Mouse (Mus musculus) embryonic facial prominence, embryonic 10.5 days (tissue): ENCODE data around the gene Mtx3. TPM values are rescaled to one million over a fixed set of nuclear protein-coding genes. Genes with fewer than 3 reads are reported as not detected.

Experiments
- DNase-seq: peaks from one replicate; pipeline ENCODE4 v3.0.0-alpha.2; 2017; ENCODE audit warnings: low spot score
- H3K27ac ChIP-seq: fragments of 300-500 bp; sonication (generic); replicated peaks from 2 replicates; pipeline ENCODE4 v1.5.1; 2016; ENCODE audit warnings: mild to moderate bottlenecking
- H3K27me3 ChIP-seq: fragments of 300-500 bp; sonication (generic); replicated peaks from 2 replicates; pipeline ENCODE4 v1.6.1; 2016; ENCODE audit warnings: low read depth, mild to moderate bottlenecking; ENCODE audit not compliant: poor library complexity, severe bottlenecking
- H3K36me3 ChIP-seq: fragments of 300-500 bp; sonication (generic); replicated peaks from 2 replicates; pipeline ENCODE4 v1.6.1; 2016; ENCODE audit warnings: mild to moderate bottlenecking, moderate library complexity
- H3K4me1 ChIP-seq: fragments of 300-500 bp; sonication (generic); 2 replicates; pipeline ENCODE4 v1.6.1; 2016
- H3K4me3 ChIP-seq: fragments of 300-500 bp; sonication (generic); 2 replicates; pipeline ENCODE4 v1.5.1; 2016; ENCODE audit warnings: mild to moderate bottlenecking, moderate library complexity
- H3K9me3 ChIP-seq: fragments of 300-500 bp; sonication (generic); 2 replicates; pipeline ENCODE4 v1.6.1; 2016; ENCODE audit warnings: mild to moderate bottlenecking
- whole genome bisulfite sequencing: fragments of 180-500 bp; shearing (Covaris S2); methylation state at CpG from one replicate; pipeline ENCODE4 v1.1.7; 2016; 5-methylcytosine and 5-hydroxymethylcytosine counted together
- polyA plus RNA-seq: library from polyadenylated mRNA; unstranded; fragments of >200 nt; fragmentation: Nextera tagmentation; extraction: Ambion mirVana; gene quantifications from 2 replicates; pipeline ENCODE4 v1.2.1, GENCODE M21; 2016

Gene Mtx3
- polyA plus RNA-seq, 1 experiment from 2014 or later = 3.8 TPM

DNA sequence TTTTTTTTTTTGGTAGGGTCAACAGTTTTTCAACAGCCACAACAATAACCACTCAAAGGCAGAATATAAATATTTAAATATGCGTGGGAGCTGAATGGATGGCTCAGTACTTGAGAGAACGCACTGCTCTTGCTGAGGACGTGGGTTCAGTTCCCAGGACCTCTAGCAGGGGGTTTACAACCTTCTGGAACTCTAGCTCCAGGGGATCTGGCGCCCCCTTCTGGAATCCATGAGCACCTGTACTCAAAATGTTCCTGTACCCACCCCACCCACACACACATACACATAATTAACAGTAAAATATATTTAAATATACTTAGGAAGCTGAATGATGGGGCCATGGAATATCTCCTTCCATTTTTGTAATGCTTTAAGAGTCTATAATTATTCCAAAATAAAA lies 11.3 kb downstream of the Mtx3 start:
- Histone ChIP-seq H3K4me1 (no peaks in the 10 kb centered on the region), H3K36me3 (peaks cover 49% of the 10 kb centered on the region), H3K4me3 (no peak overlapping the region), H3K27me3 (no peaks in the 10 kb centered on the region), H3K27ac (no peak overlapping the region), H3K9me3 (no peaks in the 10 kb centered on the region)
- no peak for DNase-seq
- 74% methylated on average over 4 of the region's 4 CpGs for WGBS

DNA sequence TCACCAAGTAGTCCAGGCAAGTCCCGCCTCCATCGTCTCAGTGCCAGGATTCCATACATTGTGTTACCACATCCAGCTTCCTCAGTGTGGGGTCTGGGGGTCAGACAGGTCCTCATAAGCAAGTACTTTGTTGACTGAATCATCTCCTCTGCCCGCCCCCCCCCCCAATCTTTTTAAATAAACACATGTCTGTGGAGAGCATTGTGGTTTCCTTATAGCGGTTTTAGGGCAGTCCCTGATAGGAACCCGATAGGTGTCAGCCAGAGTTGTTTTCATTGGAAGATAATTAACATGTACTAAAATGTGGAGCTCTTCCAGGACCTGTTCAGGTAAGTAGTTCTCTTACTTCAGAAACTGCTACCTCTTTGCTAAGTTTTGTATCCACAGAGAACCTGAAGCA lies 14.2 kb downstream of the Mtx3 start:
- peaks cover 21% of the 10 kb centered on the region for H3K36me3 ChIP-seq
- WGBS = 87% methylated on average over 5 of the region's 5 CpGs
- H3K4me3 ChIP-seq = no peak overlapping the region
- no peaks in the 10 kb centered on the region for H3K9me3 ChIP-seq
- H3K4me1 ChIP-seq = no peaks in the 10 kb centered on the region
- no peak for DNase-seq
- no peaks in the 10 kb centered on the region for H3K27me3 ChIP-seq
- no peak overlapping the region for H3K27ac ChIP-seq

DNA sequence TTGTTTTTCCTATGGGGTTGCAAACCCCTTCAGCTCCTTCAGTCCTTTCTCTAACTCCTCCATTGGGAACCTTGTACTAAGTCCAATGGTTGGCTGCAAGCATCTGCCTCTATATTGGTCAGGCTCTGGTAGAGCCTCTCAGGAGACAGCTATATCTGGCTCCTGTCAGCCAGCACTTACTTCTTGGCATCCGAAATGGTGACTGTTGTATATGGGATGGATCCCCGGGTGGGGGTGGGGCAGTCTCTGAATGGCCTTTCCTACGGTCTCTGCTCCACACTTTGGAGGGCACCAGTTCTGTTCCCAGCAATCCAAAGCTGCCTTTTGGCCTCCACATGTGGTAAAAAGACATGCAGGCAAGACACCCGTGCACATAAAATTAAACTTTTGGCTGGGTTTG lies 15.4 kb downstream of the Mtx3 start:
- no peaks in the 10 kb centered on the region for H3K4me1 ChIP-seq
- no peaks in the 10 kb centered on the region for H3K9me3 ChIP-seq
- peaks cover 10% of the 10 kb centered on the region for H3K36me3 ChIP-seq
- no peak overlapping the region for H3K4me3 ChIP-seq
- no peak for DNase-seq
- H3K27me3 ChIP-seq = no peaks in the 10 kb centered on the region
- no peak overlapping the region for H3K27ac ChIP-seq
- WGBS = 87% methylated on average over 4 of the region's 4 CpGs

DNA sequence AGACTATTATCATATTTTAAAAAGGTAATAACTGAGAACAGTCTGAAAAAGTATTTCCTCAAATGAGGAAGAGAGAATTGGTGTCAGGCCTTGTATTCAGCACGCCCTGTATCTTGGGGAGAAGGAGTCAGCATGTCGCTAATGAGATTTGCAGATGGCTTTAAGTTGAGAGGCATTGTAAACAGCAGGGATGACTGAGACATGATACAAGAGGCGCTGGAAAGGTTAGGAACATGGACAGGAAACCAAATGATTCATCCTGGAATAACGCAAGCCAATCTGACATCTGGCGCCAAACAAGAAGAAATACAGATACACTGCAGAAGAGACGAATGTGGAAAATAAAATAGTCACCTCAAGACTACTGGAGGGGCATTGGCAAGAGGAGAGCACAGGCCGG lies 20.8 kb downstream of the Mtx3 start:
- Histone ChIP-seq H3K27me3 (no peaks in the 10 kb centered on the region), H3K4me1 (no peaks in the 10 kb centered on the region), H3K36me3 (no peaks in the 10 kb centered on the region), H3K4me3 (no peak overlapping the region), H3K27ac (no peak overlapping the region), H3K9me3 (no peaks in the 10 kb centered on the region)
- WGBS = 80% methylated on average over 7 of the region's 7 CpGs
- no peak for DNase-seq

DNA sequence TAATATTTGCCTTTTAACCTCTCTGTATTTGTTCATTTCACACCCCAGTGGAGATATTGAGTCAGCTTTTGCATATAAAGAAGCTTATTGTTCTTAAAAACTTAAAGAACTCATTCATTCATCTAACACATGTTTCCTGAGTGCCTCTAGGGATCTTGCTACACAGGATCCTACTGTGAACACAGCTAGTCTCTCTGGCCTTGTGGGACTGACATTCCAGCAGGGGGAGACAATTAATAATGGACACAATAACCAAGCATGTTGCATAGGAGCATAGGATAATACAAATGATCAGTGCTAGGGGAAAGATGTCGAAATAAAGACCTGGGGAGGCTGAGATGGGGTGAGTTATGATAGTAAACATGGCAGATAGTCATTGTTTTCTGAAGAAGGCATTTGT lies 22.1 kb downstream of the Mtx3 start:
- no peak for DNase-seq
- Histone ChIP-seq H3K4me3 (no peak overlapping the region), H3K9me3 (no peaks in the 10 kb centered on the region), H3K27me3 (no peaks in the 10 kb centered on the region), H3K36me3 (no peaks in the 10 kb centered on the region), H3K27ac (no peak overlapping the region), H3K4me1 (no peaks in the 10 kb centered on the region)
- 84% methylated on average over 1 of the region's 1 CpGs for WGBS

DNA sequence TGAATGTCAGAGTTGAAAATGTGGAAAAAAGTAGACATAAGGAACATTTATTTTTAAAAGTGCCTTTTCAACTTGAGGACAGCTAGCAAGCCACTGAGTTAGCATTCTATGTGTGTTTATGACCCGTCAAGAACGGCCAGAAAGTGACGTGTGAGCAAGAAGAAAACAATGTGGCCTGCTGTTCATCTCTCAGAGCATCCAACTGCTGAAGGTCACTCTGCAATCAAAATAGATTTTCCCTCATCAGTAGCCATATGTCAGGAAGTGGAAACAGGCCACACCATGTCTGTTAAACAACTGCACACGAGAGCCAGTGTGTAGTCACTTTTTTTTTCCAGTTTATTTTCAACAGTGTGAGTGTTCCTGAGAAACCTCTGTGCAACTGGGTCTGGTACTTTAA lies 35.0 kb downstream of the Mtx3 start:
- Histone ChIP-seq H3K27me3 (no peaks in the 10 kb centered on the region), H3K27ac (no peak overlapping the region), H3K36me3 (no peaks in the 10 kb centered on the region), H3K9me3 (no peaks in the 10 kb centered on the region), H3K4me3 (no peak overlapping the region), H3K4me1 (peaks cover 3% of the 10 kb centered on the region; the same call in 1 of the 2 replicates)
- no peak for DNase-seq
- 84% methylated on average over 4 of the region's 4 CpGs for WGBS

DNA sequence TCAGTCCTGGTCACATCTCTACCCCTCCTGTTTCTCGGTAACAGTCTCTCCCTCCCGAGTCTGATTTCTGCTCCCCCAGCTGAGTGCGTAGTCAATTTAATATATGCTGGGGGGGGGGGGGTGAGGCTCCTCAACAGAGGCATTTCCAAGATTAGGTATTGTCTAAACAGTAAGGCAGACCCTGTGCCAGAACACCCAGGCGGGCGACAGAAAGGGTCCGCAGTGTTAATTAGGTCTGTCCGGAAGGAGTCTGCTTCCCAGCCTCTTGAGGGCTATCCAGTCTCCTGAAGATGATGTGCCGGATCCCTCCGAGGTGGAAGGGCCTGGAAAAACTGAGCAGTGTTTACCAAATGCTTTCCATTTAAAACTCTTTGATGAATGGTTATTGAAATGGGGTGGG lies 35.4 kb downstream of the Mtx3 start:
- Histone ChIP-seq H3K27me3 (no peaks in the 10 kb centered on the region), H3K9me3 (no peaks in the 10 kb centered on the region), H3K36me3 (no peaks in the 10 kb centered on the region), H3K27ac (no peak overlapping the region), H3K4me3 (no peak overlapping the region), H3K4me1 (peaks cover 3% of the 10 kb centered on the region; the same call in 1 of the 2 replicates)
- DNase-seq = no peak
- WGBS = 76% methylated on average over 9 of the region's 9 CpGs

DNA sequence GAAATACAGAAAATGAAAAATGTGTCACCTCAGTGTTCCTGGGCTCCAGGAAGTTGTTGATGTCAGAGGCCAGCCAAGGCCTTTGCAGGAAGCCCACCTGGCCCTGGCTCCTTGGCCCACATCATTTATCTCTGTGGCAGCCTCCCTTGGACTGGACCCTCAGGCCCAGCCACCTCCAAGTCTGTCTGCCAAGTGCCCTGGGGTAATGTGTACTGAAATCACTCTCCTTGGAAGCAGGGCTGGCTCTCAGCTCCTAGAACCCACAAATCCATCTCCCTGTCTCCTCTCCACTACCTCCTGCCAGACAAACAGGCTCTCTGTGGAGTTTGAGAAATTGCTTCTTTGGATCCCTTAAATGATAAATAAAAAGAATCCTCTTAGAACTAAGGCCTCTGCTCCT lies 36.0 kb downstream of the Mtx3 start:
- H3K27me3 ChIP-seq = no peaks in the 10 kb centered on the region
- H3K27ac ChIP-seq = no peak overlapping the region
- H3K4me3 ChIP-seq = no peak overlapping the region
- H3K4me1 ChIP-seq = peaks cover 3% of the 10 kb centered on the region; the same call in 1 of the 2 replicates
- H3K9me3 ChIP-seq = no peaks in the 10 kb centered on the region
- no peak for DNase-seq
- no peaks in the 10 kb centered on the region for H3K36me3 ChIP-seq

DNA sequence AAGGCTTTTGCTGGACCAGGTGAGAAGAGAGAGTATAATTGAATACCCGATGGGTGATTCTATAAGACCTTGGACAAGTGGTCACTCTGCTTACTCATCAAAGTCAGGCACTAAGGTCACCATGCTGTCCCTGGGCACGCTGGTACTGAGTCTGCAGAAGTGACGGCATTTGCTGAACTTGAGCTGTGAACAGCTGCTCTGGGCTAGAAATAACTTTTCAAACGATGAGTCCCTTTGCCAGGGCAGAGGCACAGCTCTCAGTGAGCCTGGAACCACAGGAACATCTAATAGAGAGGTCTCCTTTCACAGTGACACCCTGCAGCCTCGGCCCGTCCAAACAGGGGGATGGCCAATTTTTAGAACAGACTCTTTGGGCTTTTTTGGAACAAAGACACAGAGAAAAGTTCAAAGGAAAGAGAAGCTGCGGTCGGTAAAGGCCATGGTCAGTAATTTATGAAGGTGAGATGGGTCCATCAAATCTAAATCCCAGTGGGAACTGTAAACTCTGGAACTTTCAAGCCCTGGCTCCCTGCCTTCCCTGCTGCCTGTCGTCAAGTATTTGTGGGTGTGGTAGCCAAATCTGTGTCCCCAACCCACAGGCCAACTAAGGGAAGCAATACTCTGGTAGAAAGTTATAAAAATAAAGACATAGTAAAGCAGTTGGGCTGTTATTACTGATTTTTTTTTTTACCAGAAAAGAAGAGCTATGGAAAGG lies 37.9 kb downstream of the Mtx3 start:
- Histone ChIP-seq H3K4me1 (peaks cover 3% of the 10 kb centered on the region; the same call in 1 of the 2 replicates), H3K9me3 (0 out of 2 replicates have a peak, but pooled peaks cover 2% of the 10 kb centered on the region), H3K27me3 (no peaks in the 10 kb centered on the region), H3K4me3 (no peak overlapping the region), H3K27ac (no peak overlapping the region), H3K36me3 (no peaks in the 10 kb centered on the region)
- DNase-seq = no peak
- WGBS = 85% methylated on average over 9 of the region's 9 CpGs

DNA sequence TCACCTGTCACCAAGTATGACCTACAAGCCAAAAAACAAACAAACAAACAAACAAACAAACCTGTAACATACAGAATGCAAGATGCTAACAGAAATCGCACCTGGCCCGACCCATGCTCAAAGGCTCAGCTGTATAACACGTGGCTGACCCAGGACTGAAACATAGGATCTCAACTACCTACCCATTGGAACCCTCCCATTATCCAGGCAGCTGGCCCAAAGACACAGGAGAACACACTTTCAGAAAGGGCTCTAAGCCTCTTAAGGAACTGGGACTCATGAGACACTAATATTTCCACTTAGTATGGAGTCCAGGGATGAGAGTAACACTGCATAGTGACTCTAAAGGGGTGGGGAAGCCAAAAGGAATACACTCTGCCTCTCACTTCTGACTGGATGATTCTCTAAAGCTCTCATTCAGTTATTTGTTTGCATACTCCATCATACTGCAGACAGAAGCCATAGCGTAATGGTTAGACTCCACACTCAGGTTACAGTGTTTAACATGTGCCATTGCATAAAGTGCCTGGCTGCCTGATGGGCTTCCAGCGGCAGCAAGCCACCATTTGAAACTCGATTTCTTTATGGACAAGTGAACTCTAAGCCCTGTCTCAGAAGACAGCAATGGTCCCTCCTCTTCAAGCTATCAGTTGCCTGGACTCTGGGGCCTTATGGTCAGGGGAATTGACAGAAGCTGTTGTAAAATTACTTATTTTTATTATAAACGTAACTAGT lies 38.6 kb downstream of the Mtx3 start:
- H3K27me3 ChIP-seq = no peaks in the 10 kb centered on the region
- 87% methylated on average over 7 of the region's 7 CpGs for WGBS
- peaks cover 3% of the 10 kb centered on the region; the same call in 1 of the 2 replicates for H3K4me1 ChIP-seq
- H3K27ac ChIP-seq = no peak overlapping the region
- no peak overlapping the region for H3K4me3 ChIP-seq
- H3K9me3 ChIP-seq = 0 out of 2 replicates have a peak, but pooled peaks cover 2% of the 10 kb centered on the region
- DNase-seq = no peak
- no peaks in the 10 kb centered on the region for H3K36me3 ChIP-seq

DNA sequence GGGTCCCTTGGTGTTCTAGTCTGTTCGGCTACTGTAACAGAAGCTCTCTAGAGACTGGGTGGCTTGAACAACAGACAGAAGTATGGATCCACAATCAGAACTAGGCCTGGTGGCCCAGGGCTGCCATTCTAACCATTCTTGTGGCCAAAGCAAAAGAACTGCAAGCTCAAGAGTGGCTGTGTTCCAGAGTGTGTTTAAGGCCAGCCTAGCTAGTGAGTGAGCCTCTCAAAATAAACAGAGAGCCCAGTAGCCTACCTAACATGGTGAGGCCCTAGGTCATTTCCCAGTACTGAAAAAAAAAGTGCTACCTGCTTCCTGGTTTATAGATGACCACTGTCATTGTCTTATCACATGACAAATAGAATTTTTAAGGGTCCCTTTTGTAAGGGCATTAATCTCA lies 39.6 kb downstream of the Mtx3 start:
- 0 out of 2 replicates have a peak, but pooled peaks cover 2% of the 10 kb centered on the region for H3K9me3 ChIP-seq
- peaks cover 3% of the 10 kb centered on the region; the same call in 1 of the 2 replicates for H3K4me1 ChIP-seq
- no peak overlapping the region for H3K4me3 ChIP-seq
- no peak for DNase-seq
- no peak overlapping the region for H3K27ac ChIP-seq
- no peaks in the 10 kb centered on the region for H3K36me3 ChIP-seq
- H3K27me3 ChIP-seq = no peaks in the 10 kb centered on the region
- WGBS = 82% methylated on average over 1 of the region's 1 CpGs

DNA sequence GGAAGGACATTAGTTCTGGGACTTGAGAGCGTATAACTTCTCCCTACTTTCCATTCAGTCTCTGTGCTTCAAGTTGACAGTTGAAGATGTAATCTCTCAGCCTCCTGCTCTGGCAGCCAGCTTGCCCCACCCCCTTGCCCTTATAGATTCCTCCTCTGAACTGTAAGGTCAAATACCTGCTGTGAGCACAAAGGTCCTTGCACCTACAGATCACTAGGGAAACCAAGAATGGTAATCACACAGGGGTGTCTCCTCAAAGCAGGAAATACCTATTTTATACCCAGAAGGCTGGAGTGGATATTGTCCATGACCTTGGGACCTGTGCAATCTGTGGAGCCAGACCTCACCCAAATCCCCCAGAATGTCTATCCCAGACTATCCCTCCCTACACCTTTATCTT lies 40.4 kb downstream of the Mtx3 start:
- 85% methylated on average over 1 of the region's 1 CpGs for WGBS
- Histone ChIP-seq H3K27ac (no peak overlapping the region), H3K4me3 (no peak overlapping the region), H3K27me3 (no peaks in the 10 kb centered on the region), H3K36me3 (no peaks in the 10 kb centered on the region), H3K4me1 (peaks cover under 1% of the 10 kb centered on the region; the same call in 1 of the 2 replicates), H3K9me3 (0 out of 2 replicates have a peak, but pooled peaks cover 2% of the 10 kb centered on the region)
- DNase-seq = no peak

DNA sequence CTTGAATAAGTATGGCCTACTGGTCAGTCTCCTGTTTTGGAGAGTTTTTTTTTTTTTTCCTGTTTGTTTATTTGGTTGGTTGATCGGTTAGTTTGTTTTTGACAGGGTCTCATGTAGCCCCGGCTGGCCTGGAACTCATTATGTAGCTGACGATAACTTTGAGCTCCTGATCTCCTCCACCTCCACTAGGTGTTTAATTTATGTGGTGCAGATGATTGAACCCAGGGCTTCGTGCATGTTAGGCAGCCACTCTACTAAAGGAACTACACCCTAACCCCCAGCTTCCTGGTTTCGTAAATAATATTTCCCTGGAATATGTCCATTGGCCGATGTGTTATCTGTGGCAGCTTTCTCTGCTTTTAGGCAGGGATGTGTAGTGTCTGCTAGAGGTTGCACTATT lies 54.5 kb downstream of the Mtx3 start:
- Histone ChIP-seq H3K27ac (no peak overlapping the region), H3K36me3 (no peaks in the 10 kb centered on the region), H3K4me3 (no peak overlapping the region), H3K9me3 (no peaks in the 10 kb centered on the region), H3K4me1 (no peaks in the 10 kb centered on the region), H3K27me3 (no peaks in the 10 kb centered on the region)
- WGBS = 74% methylated on average over 6 of the region's 6 CpGs
- no peak for DNase-seq
